ENCODE assay signal across 9 mouse cellular contexts in genomic region chr11:96003969-96004792, GRCm38 (mm10). TPM values are rescaled to one million over a fixed set of nuclear protein-coding genes. Genes with fewer than 3 reads are reported as not detected.
DNase-seq lines count a peak whose midpoint lies in the region; ATAC-seq and TF ChIP-seq lines count a peak whose summit lies in the region.
"Had no signal": no experiment of that assay in that cellular context is flagged by ENCODE, and none has a peak within 500 bp of the region (broad histone marks: within the 10 kb centered on the region; RNA-seq: fewer than 3 reads in every experiment).

No protein-coding gene starts in this region.

- H3K27ac ChIP-seq in forebrain, postnatal 0 days (ENCODE audit: low read depth, low read length), result peak overlapping the region; percentile 69
- H3K27ac ChIP-seq in liver, embryonic 13.5 days, result peak overlapping the region; percentile 86

- TF ChIP-seq CTCF in E14TG2a.4 (conservative IDR thresholded peaks at IDR 0.05; ENCODE audit: low read length), result no peak
- TF ChIP-seq CTCF in forebrain, postnatal 0 days (IDR thresholded peaks at IDR 0.05; ENCODE audit: low read depth), result no peak

- no peaks in the 10 kb centered on the region for H3K9me3 ChIP-seq in E14TG2a.4 (ENCODE audit: low read length)
- H3K9me3 ChIP-seq in forebrain, postnatal 0 days (ENCODE audit: low read length), result no peaks in the 10 kb centered on the region
- no peaks in the 10 kb centered on the region for H3K9me3 ChIP-seq in liver, embryonic 13.5 days (replicated peaks)

- H3K4me3 ChIP-seq in E14TG2a.4 (replicated peaks; ENCODE audit: low read length), result peak overlapping the region; percentile 92
- peak overlapping the region; percentile 58 for H3K4me3 ChIP-seq in forebrain, postnatal 0 days (ENCODE audit: low read depth, low read length)
- peak overlapping the region; percentile 82 for H3K4me3 ChIP-seq in liver, embryonic 13.5 days (replicated peaks)

- peak overlapping the region; percentile 67 for H3K9ac ChIP-seq in forebrain, postnatal 0 days
- peak overlapping the region; percentile 89 for H3K9ac ChIP-seq in liver, embryonic 13.5 days

- H3K4me1 ChIP-seq in E14TG2a.4 (replicated peaks; ENCODE audit: low read depth, low read length), result peaks cover 53% of the 10 kb centered on the region
- peaks cover 10% of the 10 kb centered on the region for H3K4me1 ChIP-seq in forebrain, postnatal 0 days (ENCODE audit: insufficient read depth)
- H3K4me1 ChIP-seq in liver, embryonic 13.5 days (replicated peaks), result peaks cover 85% of the 10 kb centered on the region

- no peak for ATAC-seq in cerebellum, adult (ENCODE audit: insufficient number of reproducible peaks, low FRiP score, low TSS enrichment)
- ATAC-seq in forebrain, postnatal 0 days, result peak; percentile 1; the same call in 1 of the 2 replicates
- no peak for ATAC-seq in liver, embryonic 13.5 days (ENCODE audit: low read depth)

- 3% methylated on average over 32 of the region's 32 CpGs for WGBS in forebrain, postnatal 0 days
- WGBS in liver, embryonic 13.5 days (ENCODE audit: insufficient replicate concordance), result under 1% methylated on average over 32 of the region's 32 CpGs

- H3K27me3 ChIP-seq in E14TG2a.4 (ENCODE audit: insufficient read depth, low read length), result no peaks in the 10 kb centered on the region
- peaks cover 9% of the 10 kb centered on the region; the same call in 1 of the 2 replicates for H3K27me3 ChIP-seq in forebrain, postnatal 0 days (ENCODE audit: insufficient read depth, low read length)
- peaks cover 19% of the 10 kb centered on the region for H3K27me3 ChIP-seq in liver, embryonic 13.5 days

- peaks cover 47% of the 10 kb centered on the region for H3K36me3 ChIP-seq in E14TG2a.4 (ENCODE audit: insufficient read depth, low read length)
- no peaks in the 10 kb centered on the region for H3K36me3 ChIP-seq in forebrain, postnatal 0 days (ENCODE audit: insufficient read depth)
- peaks cover 3% of the 10 kb centered on the region; the same call in 1 of the 2 replicates for H3K36me3 ChIP-seq in liver, embryonic 13.5 days

- H3K4me2 ChIP-seq in forebrain, postnatal 0 days (ENCODE audit: low read depth), result peak overlapping the region; percentile 76
- peak overlapping the region; percentile 98 for H3K4me2 ChIP-seq in liver, embryonic 13.5 days

- DNase-seq in cerebellum, postnatal 14 days, result peak; percentile 10 to 29
- DNase-seq in forebrain, postnatal 0 days, result peak; percentile 46
- peak; percentile 22 for DNase-seq in liver, embryonic 13.5 days
- DNase-seq in frontal cortex, postnatal 25 days (ENCODE audit: low spot score in 2 of 2), result no peak
- no peak for DNase-seq in left cerebral cortex, adult 8-10 months (ENCODE audit: low spot score in 2 of 2)
- no peak for DNase-seq in gastrocnemius, postnatal 25 days

RNA-seq across cellular contexts. Expression of gene Igf2bp1, which starts 1.6 kb away (rescaled TPM):
- total RNA-seq in forebrain, postnatal 0 days (2014; rRNA removed), result 3.0 and 3.3 TPM in 2 replicates
- polyA plus RNA-seq in forebrain, postnatal 0 days (2015; fragmentation: Nextera tagmentation; extraction: Ambion mirVana), result 1.8 and 2.5 TPM in 2 replicates
- 20.8 and 23.9 TPM in 2 replicates for polyA plus RNA-seq in liver, embryonic 13.5 days (2015; fragmentation: Nextera tagmentation; extraction: Ambion mirVana)
- under 1 TPM in 1 of 4 experiments, not detected in 3; 0.20 TPM for total RNA-seq in left cerebral cortex, adult 8-10 months (2022)
- total RNA-seq in gastrocnemius, postnatal 25 days (2021), result not detected

RNA-seq across cellular contexts. Expression of gene Gip, which starts 20.2 kb away (rescaled TPM):
- total RNA-seq in forebrain, postnatal 0 days (2014; rRNA removed), result not detected in 2 replicates
- polyA plus RNA-seq in forebrain, postnatal 0 days (2015; fragmentation: Nextera tagmentation; extraction: Ambion mirVana), result not detected in 2 replicates
- polyA plus RNA-seq in liver, embryonic 13.5 days (2015; fragmentation: Nextera tagmentation; extraction: Ambion mirVana), result not detected in 2 replicates
- not detected for total RNA-seq in left cerebral cortex, adult 8-10 months (2022)
- total RNA-seq in gastrocnemius, postnatal 25 days (2021), result not detected
- polyA plus RNA-seq: C2C12 had no signal

RNA-seq across cellular contexts. Expression of gene Snf8, which starts 30.5 kb away (rescaled TPM):
- 36.5 and 36.7 TPM in 2 replicates for total RNA-seq in forebrain, postnatal 0 days (2014; rRNA removed)
- 112 and 120 TPM in 2 replicates for polyA plus RNA-seq in forebrain, postnatal 0 days (2015; fragmentation: Nextera tagmentation; extraction: Ambion mirVana)
- polyA plus RNA-seq in liver, embryonic 13.5 days (2015; fragmentation: Nextera tagmentation; extraction: Ambion mirVana), result 87.0 and 88.9 TPM in 2 replicates
- 100 to 1,000 TPM in 3 of 4 experiments, 10 to 100 TPM in 1; 98.4 to 106 (median 103) TPM for total RNA-seq in left cerebral cortex, adult 8-10 months (2022)
- total RNA-seq in gastrocnemius, postnatal 25 days (2021), result 10 to 100 TPM; 31.1 to 31.8 TPM

Comparison
In these comparisons a context has a peak if more than half of its experiments do, and no peak if none do; other contexts are left out.
1. DNase-seq: peak in cerebellum, postnatal 14 days (2 of 2), forebrain, postnatal 0 days (single experiment) and liver, embryonic 13.5 days (single experiment); none in frontal cortex, postnatal 25 days (0 of 2), left cerebral cortex, adult 8-10 months (0 of 2) and gastrocnemius, postnatal 25 days (single experiment).
2. Peak in every context shown above with its lines, with median percentiles within 50 percentile points of each other: H3K4me3 ChIP-seq.